ENCODE assay signal across 8 mouse cellular contexts in the genomic region with DNA sequence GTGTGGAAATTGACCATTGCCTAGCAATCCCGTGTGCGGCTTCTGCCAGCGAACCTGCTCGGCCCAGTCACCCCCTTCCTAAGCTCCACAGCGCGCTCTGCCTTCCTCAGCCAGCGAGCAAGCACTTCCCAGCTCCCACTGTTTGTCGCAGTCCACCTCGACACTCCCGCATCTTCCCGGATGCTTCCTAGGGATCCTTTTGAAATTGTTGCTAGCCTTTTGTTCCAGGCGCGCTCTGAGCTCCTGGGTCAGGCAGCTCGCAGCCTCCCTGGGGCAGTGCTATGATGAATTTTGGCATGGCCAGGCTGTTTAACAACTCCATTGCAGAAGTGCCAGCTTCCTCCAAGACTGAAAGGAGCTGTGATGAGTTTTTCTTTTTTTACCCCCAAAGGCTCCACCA.
A peak's percentile ranks its signal among the peaks of the same experiment; 100 is the strongest.
DNase-seq lines count a peak whose midpoint lies in the region; ATAC-seq and TF ChIP-seq lines count a peak whose summit lies in the region.

No protein-coding gene starts in this region.

- intact Hi-C loops in heart, adult 2 months (cut with DNase I), result no loop called here
- intact Hi-C loops in left cerebral cortex, postnatal 4 days (cut with DNase I), result loop anchor here (10.0 kb wide), 1 partner anchor 1360 kb away; no protein-coding TSS in a partner anchor

- under 1% methylated on average over 14 of the region's 14 CpGs for whole genome bisulfite sequencing in heart, embryonic 10.5 days
- 3% methylated on average over 14 of the region's 14 CpGs for WGBS in heart, adult 2 months
- 3% methylated on average over 14 of the region's 14 CpGs for WGBS in embryonic facial prominence, embryonic 14.5 days

- no peak for TF ChIP-seq EP300 in heart, adult 2 months (IDR thresholded peaks at IDR 0.05; ENCODE audit: insufficient read depth, low read depth, low read length)
- peak; percentile 67; the same call in 1 of the 2 replicates for TF ChIP-seq EP300 in ES-Bruce4 (IDR thresholded peaks at IDR 0.05; ENCODE audit: insufficient read depth, low read depth, low read length)

- TF ChIP-seq POLR2A in heart, adult 2 months (IDR thresholded peaks at IDR 0.05; ENCODE audit: insufficient read depth, low read depth, low read length), result no peak
- TF ChIP-seq POLR2A in ES-Bruce4 (IDR thresholded peaks at IDR 0.05; ENCODE audit: insufficient read depth, low read length), result no peak

- H3K4me3 ChIP-seq in heart, embryonic 10.5 days, result peak overlapping the region; percentile 45
- no peak overlapping the region for H3K4me3 ChIP-seq in heart, adult 2 months
- peak overlapping the region; percentile 6; the same call in 1 of the 2 replicates for H3K4me3 ChIP-seq in ES-Bruce4 (ENCODE audit: low read depth, low read length)
- peak overlapping the region; percentile 18; the same call in 1 of the 2 replicates for H3K4me3 ChIP-seq in embryonic facial prominence, embryonic 14.5 days (ENCODE audit: low read depth, low read length)

- H3K9ac ChIP-seq in heart, adult 2 months (ENCODE audit: low read depth, low read length), result no peak overlapping the region
- H3K9ac ChIP-seq in ES-Bruce4 (ENCODE audit: low read depth, poor library complexity, severe bottlenecking), result no peak overlapping the region
- peak overlapping the region; percentile 51 for H3K9ac ChIP-seq in embryonic facial prominence, embryonic 14.5 days (ENCODE audit: low read depth, low read length)

- peak overlapping the region; percentile 66 for H3K27ac ChIP-seq in heart, embryonic 10.5 days
- H3K27ac ChIP-seq in heart, adult 2 months, result no peak overlapping the region
- no peak overlapping the region for H3K27ac ChIP-seq in ES-Bruce4 (ENCODE audit: insufficient read depth, low read length)
- H3K27ac ChIP-seq in embryonic facial prominence, embryonic 14.5 days (replicated peaks; ENCODE audit: low read depth, low read length), result no peak overlapping the region

- no peaks in the 10 kb centered on the region for H3K9me3 ChIP-seq in heart, embryonic 10.5 days
- H3K9me3 ChIP-seq in ES-Bruce4 (replicated peaks; ENCODE audit: control insufficient read depth, insufficient read depth, low read length, poor library complexity, severe bottlenecking), result no peaks in the 10 kb centered on the region
- no peaks in the 10 kb centered on the region for H3K9me3 ChIP-seq in embryonic facial prominence, embryonic 14.5 days (ENCODE audit: control insufficient read depth, low read length)

- no peak for ATAC-seq in embryonic facial prominence, embryonic 14.5 days (ENCODE audit: low read depth)

- peak; percentile 79 for DNase-seq in heart, embryonic 10.5 days (ENCODE audit: low spot score)
- DNase-seq in heart, adult 2 months, result no peak
- no peak for DNase-seq in embryonic facial prominence, embryonic 14.5 days (ENCODE audit: low spot score)
- peak; percentile 19 for DNase-seq in left cerebral cortex, postnatal 4 days
- DNase-seq in right cerebral cortex, postnatal 25 days, result peak; percentile 14
- DNase-seq in thymus, postnatal 36 days, result no peak
- DNase-seq in spleen, postnatal 10 days (ENCODE audit: low spot score in 2 of 2), result no peak

- TF ChIP-seq CTCF in heart, adult 2 months (IDR thresholded peaks at IDR 0.05), result no peak
- no peak for TF ChIP-seq CTCF in ES-Bruce4 (IDR thresholded peaks at IDR 0.05; ENCODE audit: low read depth, low read length)

- H3K79me2 ChIP-seq in heart, adult 2 months (replicated peaks; ENCODE audit: control insufficient read depth, insufficient read depth, low read length), result no peaks in the 10 kb centered on the region

- peak overlapping the region; percentile 51 for H3K4me2 ChIP-seq in embryonic facial prominence, embryonic 14.5 days (ENCODE audit: low read depth, low read length)

- no peaks in the 10 kb centered on the region for H3K36me3 ChIP-seq in heart, embryonic 10.5 days
- no peaks in the 10 kb centered on the region for H3K36me3 ChIP-seq in heart, adult 2 months (ENCODE audit: control insufficient read depth, insufficient read depth, low read length)
- H3K36me3 ChIP-seq in ES-Bruce4 (ENCODE audit: control insufficient read depth, insufficient read depth, low read length, poor library complexity, severe bottlenecking), result no peaks in the 10 kb centered on the region
- H3K36me3 ChIP-seq in embryonic facial prominence, embryonic 14.5 days (ENCODE audit: control insufficient read depth, insufficient read depth, low read length), result no peaks in the 10 kb centered on the region

- peaks cover 22% of the 10 kb centered on the region for H3K4me1 ChIP-seq in heart, embryonic 10.5 days
- no peaks in the 10 kb centered on the region for H3K4me1 ChIP-seq in heart, adult 2 months (ENCODE audit: control insufficient read depth, insufficient read depth, low read length)
- H3K4me1 ChIP-seq in ES-Bruce4 (ENCODE audit: control insufficient read depth, insufficient read depth, low read length), result peaks cover 1% of the 10 kb centered on the region
- H3K4me1 ChIP-seq in embryonic facial prominence, embryonic 14.5 days (ENCODE audit: control insufficient read depth, insufficient read depth, low read length), result peaks cover 14% of the 10 kb centered on the region

- no peaks in the 10 kb centered on the region for H3K27me3 ChIP-seq in heart, embryonic 10.5 days (ENCODE audit: insufficient read depth, poor library complexity, severe bottlenecking)
- no peaks in the 10 kb centered on the region for H3K27me3 ChIP-seq in heart, adult 2 months (ENCODE audit: control insufficient read depth, insufficient read depth, low read length)
- H3K27me3 ChIP-seq in ES-Bruce4 (ENCODE audit: control insufficient read depth, insufficient read depth, low read length, poor library complexity, severe bottlenecking), result no peaks in the 10 kb centered on the region
- no peaks in the 10 kb centered on the region for H3K27me3 ChIP-seq in embryonic facial prominence, embryonic 14.5 days (replicated peaks; ENCODE audit: control insufficient read depth, insufficient read depth, low read length)

Comparison
In these comparisons a context has a peak if more than half of its experiments do, and no peak if none do; other contexts are left out.
1. DNase-seq: peak in heart, embryonic 10.5 days (single experiment), left cerebral cortex, postnatal 4 days (single experiment) and right cerebral cortex, postnatal 25 days (single experiment); none in heart, adult 2 months (0 of 2), embryonic facial prominence, embryonic 14.5 days (single experiment), thymus, postnatal 36 days (0 of 2) and spleen, postnatal 10 days (0 of 2).